Mouse (Mus musculus) hindbrain, embryonic 13.5 days (tissue): ENCODE data around the gene Zfp683. TPM values are rescaled to one million over a fixed set of nuclear protein-coding genes. Genes with fewer than 3 reads are reported as not detected.

Experiments used
- ATAC-seq: fragments of 200-750 bp; cut with Nextera tagmentation; 2 replicates; pipeline ENCODE4 v1.8.0; 2017; ENCODE audit warnings: moderate TSS enrichment; ENCODE audit not compliant: low FRiP score
- H3K27ac ChIP-seq: fragments of 300-500 bp; sonication (generic); 2 replicates; pipeline ENCODE4 v1.5.1; 2015; ENCODE audit warnings: inconsistent platforms, mild to moderate bottlenecking, moderate library complexity
- H3K27me3 ChIP-seq: fragments of 300-500 bp; sonication (generic); 2 replicates; pipeline ENCODE4 v1.6.1; 2015; ENCODE audit warnings: mild to moderate bottlenecking, inconsistent platforms
- H3K36me3 ChIP-seq: fragments of 300-500 bp; sonication (generic); 2 replicates; pipeline ENCODE4 v1.6.1; 2015; ENCODE audit warnings: mild to moderate bottlenecking, inconsistent platforms
- H3K4me1 ChIP-seq: fragments of 300-500 bp; sonication (generic); replicated peaks from 2 replicates; pipeline ENCODE4 v1.6.1; 2015; ENCODE audit warnings: inconsistent platforms
- H3K4me2 ChIP-seq: fragments of 300-500 bp; sonication (generic); 2 replicates; pipeline ENCODE4 v1.6.1; 2015; ENCODE audit warnings: inconsistent platforms, mild to moderate bottlenecking, moderate library complexity
- H3K4me3 ChIP-seq: fragments of 300-500 bp; sonication (generic); 2 replicates; pipeline ENCODE4 v1.5.1; 2015; ENCODE audit warnings: mild to moderate bottlenecking, inconsistent platforms
- H3K9ac ChIP-seq: fragments of 300-500 bp; sonication (generic); 2 replicates; pipeline ENCODE4 v1.6.1; 2015; ENCODE audit warnings: mild to moderate bottlenecking, inconsistent platforms
- H3K9me3 ChIP-seq: fragments of 300-500 bp; sonication (generic); 2 replicates; pipeline ENCODE4 v1.6.1; 2016; ENCODE audit warnings: inconsistent platforms
- WGBS: fragments of 180-500 bp; shearing (Covaris S2); methylation state at CpG from one replicate; pipeline ENCODE4 v1.1.7; 2015; 5-methylcytosine and 5-hydroxymethylcytosine counted together
- polyA plus RNA-seq: library from polyadenylated mRNA; unstranded; fragments of >200 nt; fragmentation: Nextera tagmentation; extraction: Ambion mirVana; gene quantifications from 2 replicates; pipeline ENCODE4 v1.2.1, GENCODE M21; 2015

The Zfp683 gene
- polyA plus RNA-seq = not detected in 2 replicates

GRCm38 (mm10) chr4:134053538-134053937 lies at the start of gene Zfp683:
Gene Zfp683, plus strand, starts transcription at chr4:134053838.
- no peak within 1 kb of the TSS for H3K4me3 ChIP-seq
- H3K4me2 ChIP-seq = no peak within 1 kb of the TSS
- no peaks in the 10 kb centered on the region for H3K36me3 ChIP-seq
- H3K9me3 ChIP-seq = no peaks in the 10 kb centered on the region
- WGBS = 92% methylated on average over 3 of the region's 3 CpGs
- peaks cover 10% of the 10 kb centered on the region; the same call in 1 of the 2 replicates for H3K4me1 ChIP-seq
- no peak within 1 kb of the TSS for H3K27ac ChIP-seq
- H3K27me3 ChIP-seq = peaks cover 15% of the 10 kb centered on the region; the same call in 1 of the 2 replicates
- no peak within 1 kb of the TSS for H3K9ac ChIP-seq
- ATAC-seq = no peak

DNA sequence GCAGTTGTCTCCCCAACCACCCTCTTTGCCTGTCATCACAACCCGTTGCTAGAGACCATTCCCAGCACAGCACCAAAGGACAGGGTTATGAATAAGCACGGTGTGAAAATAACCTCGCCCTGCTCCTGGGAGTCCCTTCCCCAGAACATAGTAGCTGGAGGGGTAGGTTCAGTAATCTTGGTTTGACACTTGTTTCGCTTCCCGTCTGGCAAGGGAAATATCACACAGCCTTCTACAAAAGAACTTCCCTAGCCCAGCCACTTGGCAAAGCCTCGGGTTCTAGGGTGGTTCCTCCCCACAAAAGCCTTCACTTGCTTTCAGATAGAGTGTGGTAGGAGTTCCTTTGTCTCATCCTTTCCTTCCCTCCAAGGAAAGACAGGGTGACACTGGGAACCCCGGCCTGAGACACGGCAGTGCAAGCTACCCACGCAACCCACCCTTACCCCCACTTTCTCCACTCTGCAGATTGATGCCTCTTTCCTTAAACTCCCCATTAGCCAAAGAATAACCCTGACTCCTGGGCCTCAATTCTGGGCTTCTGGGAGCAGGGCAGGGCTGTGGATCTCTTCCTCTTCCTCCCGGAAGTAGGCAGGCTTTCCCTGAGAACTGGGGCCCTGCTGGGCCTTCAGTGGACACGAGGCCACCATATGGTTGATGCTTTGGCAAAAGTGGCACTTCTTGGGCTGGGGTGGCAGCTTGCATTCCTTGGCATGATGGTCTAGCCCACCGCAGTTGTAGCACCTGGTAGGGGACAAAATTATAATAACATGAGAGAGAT lies 47.9 kb upstream of the Zfp683 start:
- Histone ChIP-seq H3K27ac (no peak overlapping the region), H3K9ac (no peak overlapping the region), H3K9me3 (no peaks in the 10 kb centered on the region), H3K4me3 (no peak overlapping the region), H3K4me2 (no peak overlapping the region), H3K36me3 (no peaks in the 10 kb centered on the region), H3K27me3 (no peaks in the 10 kb centered on the region), H3K4me1 (peaks cover 4% of the 10 kb centered on the region; the same call in 1 of the 2 replicates)
- ATAC-seq = no peak
- 84% methylated on average over 12 of the region's 12 CpGs for WGBS

DNA sequence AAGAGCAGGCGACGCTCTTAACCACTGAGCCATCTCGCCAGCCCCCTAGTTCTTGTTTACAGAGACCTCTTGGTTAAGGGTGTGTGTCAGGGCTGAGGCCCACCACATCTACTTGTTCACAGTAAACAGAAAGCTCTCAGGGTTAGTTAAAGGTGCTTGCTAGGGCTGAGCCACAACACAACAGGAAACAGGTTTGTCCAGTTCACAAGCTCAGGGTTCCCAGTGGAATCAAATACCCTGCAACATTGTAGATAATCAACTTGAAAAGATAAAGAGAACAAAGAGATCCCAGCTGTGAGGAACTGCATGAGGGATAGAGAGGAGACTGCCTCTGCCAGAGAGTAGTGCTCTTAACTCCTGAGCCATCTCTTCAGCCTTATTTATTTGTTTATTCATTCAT lies 46.8 kb upstream of the Zfp683 start:
- 93% methylated on average over 3 of the region's 3 CpGs for WGBS
- Histone ChIP-seq H3K9ac (no peak overlapping the region), H3K4me2 (no peak overlapping the region), H3K9me3 (no peaks in the 10 kb centered on the region), H3K4me1 (0 out of 2 replicates have a peak, but pooled peaks cover 7% of the 10 kb centered on the region), H3K4me3 (no peak overlapping the region), H3K27ac (no peak overlapping the region), H3K36me3 (no peaks in the 10 kb centered on the region), H3K27me3 (no peaks in the 10 kb centered on the region)
- ATAC-seq = no peak

GRCm38 (mm10) chr4:134009709-134010108 lies 43.9 kb upstream of the Zfp683 start:
- H3K9ac ChIP-seq = no peak overlapping the region
- no peak overlapping the region for H3K4me3 ChIP-seq
- H3K27ac ChIP-seq = no peak overlapping the region
- WGBS = 77% methylated on average over 6 of the region's 6 CpGs
- H3K4me1 ChIP-seq = peaks cover 10% of the 10 kb centered on the region; the same call in 1 of the 2 replicates
- H3K9me3 ChIP-seq = no peaks in the 10 kb centered on the region
- H3K27me3 ChIP-seq = no peaks in the 10 kb centered on the region
- H3K4me2 ChIP-seq = no peak overlapping the region
- ATAC-seq = no peak
- no peaks in the 10 kb centered on the region for H3K36me3 ChIP-seq

GRCm38 (mm10) chr4:134011450-134012414 lies 41.9 kb upstream of the Zfp683 start:
- H3K27ac ChIP-seq = no peak overlapping the region
- H3K4me2 ChIP-seq = no peak overlapping the region
- H3K27me3 ChIP-seq = 0 out of 2 replicates have a peak, but pooled peaks cover 2% of the 10 kb centered on the region
- no peak overlapping the region for H3K9ac ChIP-seq
- H3K9me3 ChIP-seq = no peaks in the 10 kb centered on the region
- ATAC-seq = no peak
- H3K4me1 ChIP-seq = peaks cover 18% of the 10 kb centered on the region
- H3K36me3 ChIP-seq = no peaks in the 10 kb centered on the region
- H3K4me3 ChIP-seq = no peak overlapping the region
- WGBS = 10% methylated on average over 16 of the region's 16 CpGs

- Histone ChIP-seq H3K4me3 (no peak overlapping the region), H3K4me2 (no peak overlapping the region), H3K4me1 (peaks cover 31% of the 10 kb centered on the region), H3K27me3 (peaks cover 14% of the 10 kb centered on the region), H3K27ac (no peak overlapping the region), H3K9ac (no peak overlapping the region), H3K36me3 (no peaks in the 10 kb centered on the region), H3K9me3 (no peaks in the 10 kb centered on the region)
- ATAC-seq = no peak
- WGBS = 44% methylated on average over 12 of the region's 12 CpGs
Observed at GRCm38 (mm10) chr4:134012858-134013528, 40.6 kb upstream of the Zfp683 start.

- no peak overlapping the region for H3K4me2 ChIP-seq
- H3K4me1 ChIP-seq = peaks cover 54% of the 10 kb centered on the region
- no peak overlapping the region for H3K4me3 ChIP-seq
Observed at GRCm38 (mm10) chr4:134016208-134016607, 37.4 kb upstream of the Zfp683 start.

GRCm38 (mm10) chr4:134016767-134017166 lies 36.9 kb upstream of the Zfp683 start:
- Histone ChIP-seq H3K4me1 (peaks cover 49% of the 10 kb centered on the region), H3K27me3 (peaks cover 20% of the 10 kb centered on the region), H3K9ac (peak overlapping the region; percentile 63; the same call in 1 of the 2 replicates), H3K36me3 (no peaks in the 10 kb centered on the region), H3K9me3 (no peaks in the 10 kb centered on the region), H3K4me2 (peak overlapping the region; percentile 57; the same call in 1 of the 2 replicates), H3K4me3 (no peak overlapping the region), H3K27ac (no peak overlapping the region)
- no peak for ATAC-seq
- 2% methylated on average over 8 of the region's 8 CpGs for whole genome bisulfite sequencing

More at GRCm38 (mm10) chr4:134016208-134016607, 37.4 kb upstream of the Zfp683 start:
- no peaks in the 10 kb centered on the region for H3K36me3 ChIP-seq
- H3K27ac ChIP-seq = no peak overlapping the region
- no peaks in the 10 kb centered on the region for H3K9me3 ChIP-seq
- H3K9ac ChIP-seq = no peak overlapping the region
- no peak for ATAC-seq
- 4% methylated on average over 7 of the region's 7 CpGs for WGBS
- peaks cover 20% of the 10 kb centered on the region for H3K27me3 ChIP-seq

- Histone ChIP-seq H3K4me2 (peak overlapping the region; percentile 57), H3K36me3 (no peaks in the 10 kb centered on the region), H3K4me1 (peaks cover 44% of the 10 kb centered on the region), H3K27me3 (peaks cover 20% of the 10 kb centered on the region), H3K27ac (no peak overlapping the region), H3K9me3 (no peaks in the 10 kb centered on the region), H3K9ac (peak overlapping the region; percentile 63), H3K4me3 (peak overlapping the region; percentile 36)
- ATAC-seq = no peak
- 2% methylated on average over 21 of the region's 21 CpGs for WGBS
Observed at GRCm38 (mm10) chr4:134017201-134017865, 36.3 kb upstream of the Zfp683 start.

DNA sequence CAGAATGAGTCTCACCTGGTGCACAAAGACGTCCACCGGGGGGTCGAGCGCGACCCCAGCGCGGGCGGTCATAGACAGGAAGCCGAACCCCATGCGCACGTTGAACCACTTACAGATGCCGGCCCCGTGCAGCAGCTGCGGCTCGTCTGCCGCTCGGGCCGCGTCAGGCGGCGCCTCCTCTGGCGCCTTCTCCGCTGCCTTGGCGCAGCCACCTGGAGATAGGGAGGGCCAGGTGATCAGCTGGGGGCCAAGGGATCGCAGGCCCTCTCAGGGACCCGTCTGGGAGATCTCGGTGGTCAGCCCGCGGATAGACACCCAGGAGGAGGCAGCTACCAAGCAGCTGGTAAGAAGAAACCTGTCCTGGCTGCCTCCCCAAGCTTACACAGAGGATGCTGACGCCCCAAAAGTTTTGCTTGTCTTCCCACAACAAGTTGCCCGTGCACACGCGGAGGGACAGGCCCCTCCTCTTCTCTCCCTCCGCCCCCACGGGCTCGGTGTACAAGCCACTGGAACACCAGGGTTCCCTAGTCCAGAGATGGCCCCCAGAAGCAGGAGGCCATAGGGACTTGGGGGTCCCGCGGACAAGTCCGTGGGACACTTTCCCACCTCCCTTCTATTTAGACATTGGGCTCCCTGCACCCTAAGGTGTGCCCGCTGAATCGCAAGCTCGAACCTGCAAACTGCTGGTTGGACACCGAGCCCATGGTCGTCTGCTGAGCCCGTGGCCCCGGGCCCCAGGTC lies 35.4 kb upstream of the Zfp683 start:
- H3K27ac ChIP-seq = no peak overlapping the region

GRCm38 (mm10) chr4:134018779-134019145 lies 34.9 kb upstream of the Zfp683 start, which contains the start of gene Lin28a:
Gene Lin28a, minus strand, starts transcription at chr4:134018841.
- Histone ChIP-seq H3K36me3 (no peaks in the 10 kb centered on the region), H3K4me3 (peak within 1 kb of the TSS; percentile 36), H3K4me2 (peak within 1 kb of the TSS; percentile 57), H3K4me1 (peaks cover 44% of the 10 kb centered on the region), H3K9ac (peak within 1 kb of the TSS; percentile 63), H3K9me3 (no peaks in the 10 kb centered on the region), H3K27ac (peak within 1 kb of the TSS; percentile 68), H3K27me3 (peaks cover 20% of the 10 kb centered on the region)
- WGBS = 2% methylated on average over 6 of the region's 9 CpGs
- no peak for ATAC-seq

More for the DNA sequence above, 35.4 kb upstream of the Zfp683 start:
- H3K9me3 ChIP-seq = no peaks in the 10 kb centered on the region
- no peak for ATAC-seq
- peaks cover 20% of the 10 kb centered on the region for H3K27me3 ChIP-seq
- peaks cover 44% of the 10 kb centered on the region for H3K4me1 ChIP-seq
- WGBS = under 1% methylated on average over 45 of the region's 46 CpGs
- H3K36me3 ChIP-seq = no peaks in the 10 kb centered on the region
- peak overlapping the region; percentile 63 for H3K9ac ChIP-seq
- peak overlapping the region; percentile 36 for H3K4me3 ChIP-seq
- peak overlapping the region; percentile 57 for H3K4me2 ChIP-seq
